Mouse (Mus musculus) heart, adult 8-10 months (tissue): ENCODE results near the gene Spop. TPM values are rescaled to one million over a fixed set of nuclear protein-coding genes. Genes with fewer than 3 reads are reported as not detected.

ENCODE experiments used
- DNase-seq: peaks from one replicate; pipeline ENCODE4 v3.0.0; 2022; ENCODE audit warnings: low spot score
- total RNA-seq, 4 experiments: library from RNA; stranded (reverse); gene quantifications; 2 replicates each; pipeline ENCODE4 v1.2.4; 2022

Gene Spop
- total RNA-seq, 4 experiments from 2014 or later, result 159 to 184 (median 160) TPM

DNA sequence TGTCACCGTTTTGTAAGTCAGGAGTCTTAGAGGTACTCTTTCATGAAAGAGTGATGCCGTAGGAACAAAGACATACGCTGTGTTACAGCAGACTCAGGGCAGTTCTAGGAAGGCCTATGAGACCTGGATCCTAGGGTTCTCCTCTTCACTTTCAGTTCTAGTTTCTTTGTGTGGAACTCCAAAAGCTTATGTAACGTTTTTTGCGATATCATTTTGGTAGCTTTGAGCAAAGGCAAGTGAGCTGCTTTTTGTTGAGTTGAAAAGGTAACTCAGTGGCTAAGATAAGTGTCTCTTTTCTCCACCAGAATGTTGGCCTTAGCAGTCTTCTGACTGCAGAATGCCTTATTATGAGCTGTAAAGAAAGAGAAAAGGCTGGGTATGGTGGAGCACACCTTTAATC is 3.5 kb downstream of the Spop start:
- no peak for DNase-seq

DNA sequence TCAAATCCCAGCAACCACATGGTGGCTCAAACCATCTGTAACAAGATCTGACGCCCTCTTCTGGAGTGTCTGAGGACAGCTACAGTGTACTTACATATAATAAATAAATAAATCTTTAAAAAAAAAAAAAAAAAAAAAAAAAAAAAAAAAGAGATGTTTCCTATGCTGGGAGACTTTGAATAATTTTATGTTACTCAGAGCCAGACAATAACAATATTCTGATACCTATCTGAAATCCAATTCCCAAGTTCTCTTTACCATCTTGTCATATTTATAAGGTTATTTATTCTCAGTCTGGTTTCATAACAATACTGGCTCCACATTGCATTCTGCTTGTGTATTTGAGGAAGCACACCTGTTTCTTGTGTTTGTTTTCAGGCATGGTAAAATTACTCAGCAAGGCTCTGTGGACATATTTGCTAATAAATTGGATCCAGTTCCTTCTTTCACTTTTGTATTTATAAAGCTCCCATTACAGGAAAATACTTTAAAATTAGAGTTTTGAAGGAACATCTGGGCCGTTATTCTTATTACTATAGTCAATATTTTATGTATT is 7.1 kb downstream of the Spop start:
- DNase-seq, result peak; percentile 45

DNA sequence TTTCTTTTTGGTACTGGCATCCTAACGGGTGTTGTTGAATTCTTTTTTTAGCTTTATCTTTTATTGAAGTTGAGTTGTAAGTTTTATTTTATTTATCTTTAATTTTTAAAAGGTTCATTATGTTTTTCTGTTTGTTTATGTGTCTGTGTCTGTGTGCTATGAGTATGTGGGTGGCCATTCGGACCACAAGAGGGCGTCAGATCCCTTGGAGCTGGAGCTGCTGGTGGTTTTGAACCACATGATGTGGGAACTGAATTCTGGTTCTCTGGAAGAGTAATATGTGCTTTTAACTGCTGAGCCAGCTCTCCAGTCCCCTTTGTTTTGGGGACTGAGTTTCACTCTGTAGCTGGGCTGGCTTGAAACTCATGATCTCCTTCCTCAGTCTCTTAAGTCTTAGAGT is 9.6 kb downstream of the Spop start:
- DNase-seq, result no peak

DNA sequence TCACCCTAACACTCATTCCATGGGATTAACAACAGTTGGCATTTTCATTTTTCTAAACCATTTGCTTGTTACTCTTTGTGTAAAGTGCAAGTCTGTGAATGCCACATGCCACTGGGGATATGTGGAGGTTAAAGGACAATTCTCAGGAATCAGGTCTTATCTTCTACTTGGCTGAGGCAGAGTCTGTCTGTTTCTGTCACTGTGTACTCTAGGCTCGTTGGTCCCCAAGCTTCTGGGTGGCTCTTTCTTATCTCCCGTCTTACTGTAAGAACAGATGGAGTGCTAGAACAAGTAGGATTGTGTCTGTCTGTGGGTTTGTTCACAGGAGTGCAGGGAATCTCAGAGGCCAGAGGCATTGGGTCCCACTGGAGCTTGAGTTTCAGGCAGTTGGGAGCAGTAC is 17.5 kb downstream of the Spop start:
- DNase-seq, result peak; percentile 13

DNA sequence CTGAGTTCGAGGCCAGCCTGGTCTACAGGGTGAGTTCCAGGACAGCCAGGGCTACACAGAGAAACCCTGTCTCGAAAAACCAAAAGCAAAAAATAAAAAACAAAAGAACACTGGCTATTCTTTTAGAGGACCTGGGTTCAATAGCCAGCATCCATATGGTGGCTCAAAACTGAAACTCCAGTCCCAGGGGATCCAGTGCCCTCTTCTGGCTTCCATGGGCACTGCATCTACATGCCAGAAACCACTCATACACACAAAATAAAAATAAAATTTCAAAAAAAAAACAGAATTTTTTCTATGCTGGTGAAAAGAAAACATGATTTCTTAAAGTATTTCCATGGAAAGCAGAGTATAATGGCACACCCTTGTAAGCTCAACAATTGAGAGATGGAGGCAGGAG is 18.3 kb downstream of the Spop start:
- no peak for DNase-seq

DNA sequence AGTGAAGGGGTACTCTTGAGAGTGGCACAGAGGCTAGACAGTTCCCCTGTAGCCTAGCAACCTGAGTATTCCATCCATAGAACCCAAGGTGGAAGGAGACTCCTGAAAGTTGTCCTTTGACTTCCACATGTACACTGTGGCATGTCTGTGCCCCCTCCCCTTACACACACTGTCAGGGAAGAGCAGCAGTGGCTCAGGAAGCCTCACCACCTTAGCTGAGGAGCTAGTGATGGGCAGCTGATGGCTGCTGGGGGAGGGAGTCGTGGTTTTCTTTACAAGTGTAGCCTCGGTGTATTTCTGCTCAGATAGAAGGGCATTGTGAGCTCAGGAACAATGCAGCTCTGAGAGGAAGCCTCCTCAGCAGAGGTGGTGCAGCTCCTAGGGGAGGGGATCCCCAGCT is 31.5 kb downstream of the Spop start:
- no peak for DNase-seq

DNA sequence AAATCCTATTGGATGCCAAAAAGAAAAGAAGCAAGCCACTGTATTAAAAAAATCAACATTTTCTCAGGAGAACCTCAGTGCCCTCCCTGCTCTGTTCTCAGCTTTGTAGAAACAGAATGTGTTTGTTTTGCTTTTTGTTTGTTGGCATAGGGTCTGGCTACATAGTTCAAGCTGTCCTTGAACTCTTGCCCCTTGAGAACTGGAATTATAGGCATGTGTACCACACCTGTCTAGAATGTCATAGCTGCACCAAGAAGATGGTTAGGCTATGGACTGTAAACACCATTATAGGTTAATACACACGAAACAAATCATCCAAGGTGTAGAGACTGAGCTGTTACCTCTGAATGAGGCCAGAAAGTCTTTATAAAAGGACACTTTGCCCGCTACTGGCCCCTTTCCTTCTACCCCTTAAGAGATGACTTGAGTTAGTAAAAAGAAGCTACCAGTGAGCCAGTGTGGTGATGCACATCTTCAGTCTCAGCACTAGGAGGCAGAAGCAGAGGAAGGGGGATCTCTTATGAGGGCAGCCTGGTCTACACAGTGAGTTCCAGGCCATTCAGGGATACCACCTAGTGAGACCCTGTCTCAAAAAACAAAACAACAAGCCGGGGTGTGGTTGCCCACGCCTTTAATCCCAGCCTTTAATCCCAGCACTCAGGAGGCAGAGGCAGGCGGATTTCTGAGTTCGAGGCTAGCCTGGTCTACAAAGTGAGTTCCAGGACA is 32.9 kb downstream of the Spop start:
- DNase-seq, result no peak

DNA sequence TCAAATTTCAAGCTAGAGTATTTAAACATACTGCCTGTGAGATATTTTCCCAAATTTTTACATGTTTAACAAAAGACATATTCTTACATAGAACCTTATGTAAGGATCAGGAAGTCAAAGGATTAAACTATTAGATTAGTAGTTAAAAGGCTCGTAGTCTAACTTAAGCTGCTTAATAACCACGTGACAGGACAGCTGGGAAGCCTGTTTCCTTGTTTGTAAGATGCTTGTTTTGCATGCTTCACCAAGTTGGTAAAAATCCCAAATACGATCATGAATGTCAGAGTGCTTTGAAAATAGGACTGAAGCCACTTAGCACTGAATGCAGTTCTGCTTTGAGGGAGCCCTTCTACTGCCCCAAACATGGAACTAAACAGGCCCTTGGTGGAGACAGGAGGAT is 34.5 kb downstream of the Spop start:
- no peak for DNase-seq

DNA sequence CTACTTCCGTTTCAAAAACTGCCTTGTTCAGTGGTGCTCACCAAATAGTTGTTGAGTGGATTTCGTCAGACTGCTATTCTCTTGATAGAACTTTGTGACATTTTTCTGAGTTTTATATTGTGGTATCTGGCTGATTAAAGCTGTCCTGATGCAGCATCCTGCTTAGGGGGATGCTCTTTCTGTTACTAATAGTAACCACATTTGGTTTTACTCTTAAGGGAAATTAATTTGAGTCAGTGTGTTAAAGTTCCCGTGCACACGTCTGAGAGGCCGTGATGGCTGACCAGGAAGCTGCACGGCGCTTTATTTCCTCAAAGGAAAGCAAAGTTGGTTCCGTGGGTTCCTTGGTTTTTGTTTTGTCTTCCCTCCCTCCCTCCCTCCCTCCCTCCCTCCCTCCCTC is 41.5 kb downstream of the Spop start:
- no peak for DNase-seq

DNA sequence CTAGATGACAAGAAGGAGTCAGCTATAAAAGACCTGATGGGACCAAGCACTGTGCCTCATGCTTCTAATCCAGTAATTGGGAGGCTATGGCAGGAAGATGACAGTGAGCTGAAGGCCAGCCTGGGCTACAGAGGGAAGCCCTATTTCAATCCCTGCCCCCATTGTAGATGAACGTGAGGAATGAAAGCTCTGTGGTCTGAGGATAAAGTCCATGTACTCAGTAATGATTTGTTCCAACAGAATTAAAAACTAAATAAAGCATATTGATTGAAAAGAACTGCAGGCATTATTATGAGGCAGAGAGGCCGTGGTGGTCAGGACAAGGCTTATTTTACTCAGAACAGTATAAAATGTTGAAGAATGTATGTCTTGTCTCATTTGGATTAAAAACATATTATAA is 47.0 kb downstream of the Spop start:
- DNase-seq, result no peak

DNA sequence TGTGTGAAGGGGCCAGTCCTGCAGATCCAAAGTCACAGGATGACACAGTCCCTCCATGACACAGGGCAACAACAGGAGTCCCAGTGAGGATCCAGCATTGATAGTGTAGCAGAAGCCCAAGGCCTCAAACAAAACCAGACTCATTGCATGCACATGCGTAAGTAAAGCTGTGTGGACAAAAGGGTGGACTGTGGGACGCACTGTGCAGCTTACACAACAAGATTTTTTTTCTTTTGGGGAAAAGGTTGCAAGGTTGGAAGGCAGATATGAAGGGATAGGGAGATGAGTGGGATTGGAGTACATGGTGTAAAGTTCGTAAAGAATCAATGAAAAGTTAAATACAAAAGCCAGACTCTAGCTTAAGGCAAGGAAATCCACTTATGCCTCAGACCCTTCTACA is 48.3 kb downstream of the Spop start:
- DNase-seq, result no peak

DNA sequence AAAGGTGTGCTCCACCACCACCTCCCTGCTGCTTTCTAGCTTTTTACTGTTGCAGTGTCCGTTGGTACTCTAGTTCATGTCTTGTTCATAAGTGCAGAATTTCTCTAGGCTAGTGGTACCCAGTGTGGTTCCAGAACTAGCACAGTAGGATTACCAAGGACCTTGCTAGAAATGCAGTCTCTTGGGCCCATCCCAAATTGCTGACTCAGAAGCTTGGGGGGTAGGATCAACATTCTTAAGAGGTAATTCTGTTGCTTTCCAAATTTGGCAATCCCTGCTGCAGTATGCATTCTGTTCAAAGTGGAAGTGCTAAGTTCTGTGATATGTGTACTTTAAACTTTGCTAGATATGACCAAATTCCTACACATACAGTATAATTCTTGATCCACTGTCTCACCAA is 53.9 kb downstream of the Spop start:
- DNase-seq, result no peak

DNA sequence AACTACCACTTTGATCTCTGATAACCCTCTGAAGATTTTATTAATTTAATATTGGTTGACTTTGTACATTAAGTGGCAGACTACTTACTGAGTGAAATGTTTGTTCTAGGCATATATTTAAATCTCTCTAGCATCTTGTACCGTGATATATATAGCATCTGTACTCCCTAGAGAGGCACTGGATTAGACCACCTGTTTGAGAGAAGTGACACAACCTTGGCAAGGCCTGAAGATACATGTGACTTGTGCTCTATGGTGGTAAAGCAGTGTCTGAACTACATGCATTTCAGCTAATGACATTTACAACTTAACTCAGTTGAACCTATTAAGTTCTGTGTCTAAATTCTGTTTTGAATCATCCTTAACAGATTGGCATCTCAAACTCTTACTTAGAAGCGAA is 59.1 kb downstream of the Spop start:
- no peak for DNase-seq

DNA sequence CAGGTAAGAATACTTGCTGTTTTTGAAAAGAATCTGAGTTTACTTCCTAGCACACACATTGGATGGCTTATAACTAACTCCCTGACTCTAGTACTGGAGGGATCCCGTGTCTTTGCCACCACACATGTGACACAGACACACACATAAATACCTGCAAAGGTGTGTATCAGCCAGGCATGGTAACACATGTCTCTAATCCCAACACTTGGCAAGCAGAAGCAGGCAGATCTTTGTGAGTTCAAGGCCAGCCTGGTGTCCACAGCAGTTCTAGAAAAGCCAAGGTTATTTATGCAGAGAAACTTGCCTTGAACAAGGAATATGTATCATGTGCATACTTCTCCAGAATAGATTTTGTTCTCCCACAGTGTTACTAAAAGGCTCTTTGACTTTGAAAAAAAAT is 59.6 kb downstream of the Spop start:
- no peak for DNase-seq

DNA sequence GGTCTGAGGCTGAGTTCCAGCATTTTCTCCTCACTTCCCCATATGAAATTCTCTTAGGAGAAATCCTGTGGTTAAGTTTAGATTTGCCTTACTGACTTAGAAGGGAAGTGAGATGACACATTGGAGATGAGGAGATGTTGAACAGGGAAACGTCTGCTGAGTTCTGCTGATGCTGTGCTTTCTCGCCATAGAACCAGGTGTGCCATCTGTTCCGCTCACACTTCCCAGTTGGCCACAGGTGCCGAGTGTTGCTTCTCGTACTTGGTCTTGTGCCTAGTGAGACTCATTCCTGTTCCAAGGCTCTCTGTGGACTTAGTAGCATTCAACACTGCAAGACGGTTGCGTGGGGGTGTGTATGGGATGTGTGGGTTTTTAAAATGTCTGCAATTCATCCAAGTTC is 62.4 kb downstream of the Spop start:
- DNase-seq, result no peak

DNA sequence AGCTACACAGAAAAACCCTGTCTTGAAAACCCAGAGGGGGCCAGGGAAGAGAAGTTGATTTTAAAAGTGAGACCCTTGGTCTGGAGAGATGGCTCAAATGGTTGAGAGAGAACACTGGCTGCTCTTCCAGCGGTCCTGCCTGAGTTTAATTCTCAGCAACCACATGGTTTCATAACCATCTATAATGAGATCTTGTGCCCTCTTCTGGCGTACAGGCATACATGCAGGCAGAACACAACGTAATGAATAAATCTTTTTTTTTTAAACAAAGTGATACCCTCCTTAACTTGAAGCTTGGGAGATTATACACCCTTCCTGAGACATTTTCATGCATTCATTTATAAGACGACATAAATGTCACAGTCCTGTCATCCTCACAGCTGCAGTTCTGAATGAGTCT is 65.6 kb downstream of the Spop start:
- DNase-seq, result no peak

DNA sequence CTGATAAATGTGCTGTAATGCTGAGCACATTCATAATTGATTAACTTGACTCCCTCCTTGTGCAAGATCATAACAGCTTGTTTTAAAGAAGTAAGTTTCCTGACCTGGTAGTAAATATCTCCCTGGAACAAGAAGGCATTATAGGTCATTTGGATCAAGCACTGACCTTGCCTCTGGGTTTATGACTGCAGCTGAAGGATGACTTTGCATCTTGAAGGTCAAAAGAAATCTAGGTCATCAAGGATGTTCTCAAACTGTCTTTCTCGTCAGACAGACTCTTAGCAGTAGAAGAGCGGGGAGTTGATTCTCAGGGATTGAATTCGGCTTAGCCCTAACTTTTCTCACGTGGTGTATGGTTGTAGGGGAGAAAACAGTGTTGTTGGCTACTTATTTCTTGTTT is 66.8 kb downstream of the Spop start:
- no peak for DNase-seq

DNA sequence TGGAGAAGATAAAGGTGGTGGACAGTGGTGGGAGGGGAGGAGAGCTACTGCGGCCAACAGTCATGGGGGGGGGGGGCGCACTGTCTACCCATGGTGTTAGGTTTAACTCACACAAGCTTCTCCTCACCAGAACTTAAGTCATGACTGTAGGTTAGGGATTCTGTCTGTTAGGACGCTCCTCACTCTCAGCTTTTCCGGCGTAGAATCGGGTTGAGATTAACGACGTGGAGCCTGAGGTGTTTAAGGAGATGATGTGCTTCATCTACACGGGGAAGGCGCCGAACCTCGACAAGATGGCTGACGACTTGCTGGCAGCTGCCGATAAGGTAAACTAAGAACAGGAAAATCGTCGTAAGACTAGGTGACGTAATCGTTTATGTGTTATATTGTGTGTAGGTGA is 71.8 kb downstream of the Spop start:
- DNase-seq, result no peak

DNA sequence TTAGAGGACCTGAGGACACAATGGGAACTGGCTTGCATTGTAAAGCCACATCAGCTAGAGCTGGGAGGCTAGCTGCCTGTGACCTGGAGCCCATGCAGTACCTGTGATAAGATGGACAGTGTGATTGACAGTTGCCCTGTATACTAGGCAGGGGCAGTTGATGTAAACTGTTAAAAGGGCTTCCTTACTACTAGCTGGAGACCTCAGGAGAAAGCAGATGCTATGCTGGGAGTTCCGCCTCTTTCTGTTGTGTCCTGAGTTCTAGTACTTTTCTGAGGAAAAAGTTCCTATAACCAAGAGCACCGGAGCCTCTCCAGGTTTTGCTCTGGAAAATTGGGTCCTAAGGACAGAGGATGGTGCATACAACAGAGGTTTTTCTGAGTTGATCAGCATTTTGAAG is 73.4 kb downstream of the Spop start:
- DNase-seq, result no peak

DNA sequence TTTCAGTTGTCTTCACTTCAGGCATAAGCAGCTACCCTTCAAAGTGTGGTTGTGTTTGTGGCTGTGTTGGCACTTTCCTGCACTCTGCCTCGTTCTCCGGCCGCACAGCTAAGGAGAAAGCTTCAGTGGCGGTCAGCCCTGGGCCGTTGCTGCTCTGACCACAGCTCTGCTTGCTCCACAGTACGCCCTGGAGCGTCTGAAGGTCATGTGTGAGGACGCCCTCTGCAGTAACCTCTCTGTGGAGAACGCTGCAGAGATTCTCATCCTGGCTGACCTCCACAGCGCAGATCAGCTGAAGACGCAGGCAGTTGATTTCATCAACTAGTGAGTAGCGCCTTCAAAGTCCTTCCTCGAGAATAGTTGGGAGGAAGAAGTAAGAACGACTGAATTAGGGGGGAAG is 76.2 kb downstream of the Spop start:
- DNase-seq, result no peak

DNA sequence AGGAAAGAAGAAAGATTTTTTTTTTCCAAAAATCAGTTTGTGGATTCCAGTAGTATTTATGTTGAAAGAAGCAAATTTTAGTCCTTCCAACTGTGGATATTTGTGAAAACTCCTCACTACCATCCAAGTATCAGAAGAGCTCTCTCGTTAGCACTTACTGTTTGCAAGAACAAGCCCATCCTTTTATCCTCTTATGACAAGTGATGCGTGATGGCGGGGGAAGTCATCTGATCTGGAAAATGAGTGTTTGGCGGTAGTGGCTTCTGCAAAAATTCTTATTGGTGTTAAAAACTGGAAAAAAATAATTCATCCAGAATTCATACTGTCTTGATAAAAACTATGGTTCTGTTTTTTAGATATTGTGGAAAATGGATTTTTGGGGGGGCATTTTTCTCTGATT is 78.4 kb downstream of the Spop start:
- no peak for DNase-seq

DNA sequence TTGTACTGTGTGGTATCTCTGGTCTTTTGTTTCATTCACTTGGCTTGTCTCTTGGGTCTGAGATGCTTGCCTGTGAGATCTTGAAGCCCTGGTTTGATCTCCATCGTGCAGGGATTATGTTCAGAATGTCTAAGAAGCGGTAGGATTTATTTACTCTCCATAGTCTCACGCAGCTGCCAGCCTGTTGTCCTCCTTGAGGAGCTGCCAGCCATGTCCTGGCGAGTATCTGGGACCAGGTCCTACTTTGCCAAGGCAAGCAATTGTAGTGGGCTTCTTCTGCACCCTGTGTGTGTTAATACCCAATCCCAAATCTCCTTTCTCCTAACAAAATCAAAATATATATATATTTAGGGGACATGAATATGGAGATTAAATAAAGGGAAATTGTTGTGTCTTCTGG is 79.1 kb downstream of the Spop start:
- no peak for DNase-seq

DNA sequence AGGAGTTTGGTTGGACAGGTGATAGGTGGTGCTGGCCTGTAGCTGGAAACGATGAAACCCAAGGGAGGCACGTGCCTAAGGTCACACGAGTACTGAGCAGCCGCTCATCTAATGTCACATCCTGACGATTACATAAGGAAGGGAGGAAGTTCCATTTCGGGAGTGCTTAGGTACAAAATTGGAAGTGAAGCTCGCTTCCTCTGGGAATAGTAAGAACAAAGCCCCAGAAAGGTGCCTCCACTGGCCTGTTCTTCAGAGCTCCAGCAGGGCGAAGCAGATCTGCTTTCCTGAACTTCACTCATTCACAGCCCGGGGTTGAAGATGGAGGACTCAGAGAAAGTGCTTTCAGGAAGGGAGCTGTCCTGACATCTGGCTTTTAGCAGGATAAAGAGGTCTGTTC is 80.1 kb downstream of the Spop start:
- DNase-seq, result no peak

DNA sequence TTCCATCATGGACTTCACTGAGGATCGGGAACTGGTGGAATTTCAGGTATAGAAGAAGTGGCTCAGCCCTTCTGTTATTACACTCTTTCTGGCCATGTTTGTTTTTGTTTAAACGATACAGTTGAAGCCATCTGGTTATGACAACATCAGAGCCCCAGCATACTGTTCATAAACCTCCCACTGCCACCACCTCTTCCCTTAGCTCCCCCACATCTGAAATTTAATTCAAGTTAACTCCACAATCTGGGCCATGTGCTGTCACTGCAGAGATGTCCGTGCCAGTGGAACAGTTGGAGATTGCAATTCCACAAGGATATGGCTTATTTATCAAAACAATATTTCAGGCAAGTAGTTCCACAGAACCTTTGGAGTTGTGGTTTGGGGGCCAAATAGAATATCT is 80.5 kb downstream of the Spop start:
- no peak for DNase-seq
